ENCODE assay signal across 18 mouse cellular contexts in genomic region chr9:30912161-30912560, GRCm38 (mm10). TPM values are rescaled to one million over a fixed set of nuclear protein-coding genes. Genes with fewer than 3 reads are reported as not detected.
"Had no signal": no experiment of that assay in that cellular context is flagged by ENCODE, and none has a peak within 500 bp of the region (broad histone marks: within the 10 kb centered on the region; RNA-seq: fewer than 3 reads in every experiment).

No protein-coding gene starts in this region.

- ATAC-seq: intestine, embryonic 16.5 days had no signal

- H3K4me1 ChIP-seq: hindbrain, embryonic 15.5 days; midbrain, embryonic 10.5 days had no signal

- H3K4me3 ChIP-seq: hindbrain, embryonic 15.5 days; limb, embryonic 15.5 days; midbrain, embryonic 10.5 days; myocyte; neural tube, embryonic 15.5 days had no signal

- H3K27me3 ChIP-seq: hindbrain, embryonic 15.5 days; limb, embryonic 15.5 days; neural tube, embryonic 15.5 days had no signal

- H3K9me3 ChIP-seq: hindbrain, embryonic 15.5 days; limb, embryonic 15.5 days; midbrain, embryonic 10.5 days; neural tube, embryonic 15.5 days had no signal

- DNase-seq: kidney, adult 8-10 months; layer of hippocampus, adult 9-11 months; layer of hippocampus, postnatal 36 days; lung, embryonic 14.5 days; lung, postnatal 4 days; midbrain, embryonic 14.5 days; right cerebral cortex, adult 18-20 months; right cerebral cortex, postnatal 25 days; thymus, adult 18-20 months; thymus, postnatal 14 days had no signal

- H3K9ac ChIP-seq: hindbrain, embryonic 15.5 days; limb, embryonic 15.5 days; liver, embryonic 14.5 days; lung, embryonic 14.5 days; neural tube, embryonic 15.5 days had no signal

- H3K36me3 ChIP-seq: hindbrain, embryonic 15.5 days; midbrain, embryonic 10.5 days; neural tube, embryonic 15.5 days had no signal

- H3K27ac ChIP-seq: hindbrain, embryonic 15.5 days; limb, embryonic 15.5 days; liver, embryonic 14.5 days; midbrain, embryonic 10.5 days; neural tube, embryonic 15.5 days had no signal

- H3K4me2 ChIP-seq: hindbrain, embryonic 15.5 days; limb, embryonic 15.5 days; lung, embryonic 14.5 days; neural tube, embryonic 15.5 days had no signal

RNA-seq across cellular contexts. Expression of gene Adamts15, which starts 10.1 kb away (rescaled TPM):
- polyA plus RNA-seq: myocyte had no signal

RNA-seq across cellular contexts. Expression of gene Adamts8, which starts 30.2 kb away (rescaled TPM):
- total RNA-seq: megakaryocyte, adult 5-6 weeks had no signal
- polyA plus RNA-seq: myocyte had no signal
